Mouse (Mus musculus) heart, postnatal 0 days (tissue): ENCODE measurements around the gene Tnfsf8. TPM values are rescaled to one million over a fixed set of nuclear protein-coding genes. Genes with fewer than 3 reads are reported as not detected.

ENCODE experiments used
- ATAC-seq: fragments of 200-750 bp; cut with Nextera tagmentation; 2 replicates; pipeline ENCODE4 v1.8.0; 2017; ENCODE audit warnings: low read depth, moderate number of reproducible peaks, moderate library complexity; ENCODE audit not compliant: insufficient read depth
- DNase-seq: peaks from one replicate; pipeline ENCODE4 v3.0.0-alpha.2; 2016; ENCODE audit warnings: low spot score
- H3K27ac ChIP-seq: fragments of 300-500 bp; sonication (generic); 2 replicates; pipeline ENCODE4 v1.5.1; 2014; ENCODE audit warnings: low read depth, mild to moderate bottlenecking
- H3K27me3 ChIP-seq: fragments of 300-500 bp; sonication (generic); 2 replicates; pipeline ENCODE4 v1.6.1; 2014; ENCODE audit warnings: low read length, mixed read lengths; ENCODE audit not compliant: control insufficient read depth, insufficient read depth
- H3K36me3 ChIP-seq: fragments of 300-500 bp; sonication (generic); replicated peaks from 2 replicates; pipeline ENCODE4 v1.6.1; 2014; ENCODE audit warnings: low read length, mixed read lengths; ENCODE audit not compliant: control insufficient read depth, insufficient read depth
- H3K4me1 ChIP-seq: fragments of 300-500 bp; sonication (generic); 2 replicates; pipeline ENCODE4 v1.6.1; 2014; ENCODE audit warnings: antibody characterized with exemption; ENCODE audit not compliant: control insufficient read depth, insufficient read depth
- H3K4me2 ChIP-seq: fragments of 300-500 bp; sonication (generic); 2 replicates; pipeline ENCODE4 v1.6.1; 2014; ENCODE audit warnings: low read depth, mild to moderate bottlenecking, low read length, moderate library complexity
- H3K4me3 ChIP-seq: fragments of 300-500 bp; sonication (generic); 2 replicates; pipeline ENCODE4 v1.5.1; 2014; ENCODE audit warnings: low read depth, low read length
- H3K9ac ChIP-seq: fragments of 300-500 bp; sonication (generic); replicated peaks from 2 replicates; pipeline ENCODE4 v1.6.1; 2014; ENCODE audit warnings: low read depth, low read length, mixed read lengths
- H3K9me3 ChIP-seq: fragments of 300-500 bp; sonication (generic); replicated peaks from 2 replicates; pipeline ENCODE4 v1.6.1; 2016; ENCODE audit warnings: low read length; ENCODE audit not compliant: control insufficient read depth
- CTCF ChIP-seq: IDR thresholded peaks from 2 replicates; pipeline ENCODE4 v1.5.1; 2016; ENCODE audit warnings: antibody characterized with exemption, control low read depth, low read depth
- EP300 ChIP-seq: IDR thresholded peaks from 2 replicates; pipeline ENCODE4 v1.6.1; 2016; ENCODE audit warnings: antibody characterized with exemption, low read depth
- WGBS: fragments of 180-500 bp; shearing (Covaris S2); extraction: QIAGEN DNeasy Blood & Tissue Kit; methylation state at CpG from one replicate; pipeline ENCODE4 v1.1.7; 2014; 5-methylcytosine and 5-hydroxymethylcytosine counted together
- polyA plus RNA-seq: library from polyadenylated mRNA; unstranded; fragments of >200 nt; fragmentation: Nextera tagmentation; extraction: Ambion mirVana; gene quantifications from 2 replicates; pipeline ENCODE4 v1.2.1, GENCODE M21; 2015
- total RNA-seq: library from RNA; depleted of rRNA; stranded (reverse); fragments of >200 nt; gene quantifications from 2 replicates; pipeline ENCODE4 v1.2.3, GENCODE M21; 2014; ENCODE audit warnings: low replicate concordance

Gene Tnfsf8
- total and polyA plus RNA-seq, 2 experiments from 2014 or later, result not detected

DNA sequence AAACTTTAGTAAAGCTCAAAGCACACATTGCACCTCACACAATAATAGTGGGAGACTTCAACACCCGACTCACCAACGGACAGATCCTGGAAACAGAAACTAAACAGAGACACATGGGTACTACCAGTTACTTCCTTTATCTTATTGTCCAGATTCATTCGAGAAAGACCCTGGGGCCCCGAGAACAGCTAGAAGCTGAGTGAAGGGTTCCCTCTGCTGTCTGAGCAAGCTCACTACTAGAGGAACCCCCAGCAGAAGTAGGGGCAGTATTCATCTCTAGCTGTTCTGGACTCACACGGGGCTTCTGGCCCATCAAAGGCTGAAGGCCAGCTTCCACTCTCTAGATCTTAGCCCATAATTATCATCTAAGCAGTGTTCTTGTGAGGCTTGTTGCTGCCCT lies 20.7 kb downstream of the Tnfsf8 start:
- ATAC-seq, result no peak
- Histone ChIP-seq H3K4me2 (no peak overlapping the region), H3K27ac (no peak overlapping the region), H3K4me3 (no peak overlapping the region), H3K27me3 (peaks cover 8% of the 10 kb centered on the region; the same call in 1 of the 2 replicates), H3K36me3 (no peaks in the 10 kb centered on the region), H3K9ac (no peak overlapping the region), H3K4me1 (no peaks in the 10 kb centered on the region), H3K9me3 (no peaks in the 10 kb centered on the region)
- peak; percentile 7 for DNase-seq
- TF ChIP-seq CTCF (peak; percentile 48), EP300 (no peak)
- WGBS, result 27% methylated on average over 5 of the region's 5 CpGs

GRCm38 (mm10) chr4:63823136-63823535 lies 38.0 kb downstream of the Tnfsf8 start:
- Histone ChIP-seq H3K9ac (no peak overlapping the region), H3K36me3 (no peaks in the 10 kb centered on the region), H3K27ac (no peak overlapping the region), H3K4me3 (no peak overlapping the region), H3K27me3 (no peaks in the 10 kb centered on the region), H3K4me1 (no peaks in the 10 kb centered on the region), H3K9me3 (no peaks in the 10 kb centered on the region), H3K4me2 (no peak overlapping the region)
- DNase-seq (no peak), ATAC-seq (no peak)
- WGBS, result 56% methylated on average over 4 of the region's 4 CpGs
- TF ChIP-seq EP300 (no peak), CTCF (no peak)

- DNase-seq (no peak), ATAC-seq (no peak)
- no peak overlapping the region for H3K9ac ChIP-seq
- no peak overlapping the region for H3K27ac ChIP-seq
- H3K9me3 ChIP-seq, result no peaks in the 10 kb centered on the region
- H3K4me1 ChIP-seq, result no peaks in the 10 kb centered on the region
- no peaks in the 10 kb centered on the region for H3K27me3 ChIP-seq
- no peak overlapping the region for H3K4me3 ChIP-seq
- TF ChIP-seq CTCF, result no peak
- H3K4me2 ChIP-seq, result no peak overlapping the region
- H3K36me3 ChIP-seq, result no peaks in the 10 kb centered on the region
These were observed 43.6 kb downstream of the Tnfsf8 start for GRCm38 (mm10) chr4:63817505-63817904.

DNA sequence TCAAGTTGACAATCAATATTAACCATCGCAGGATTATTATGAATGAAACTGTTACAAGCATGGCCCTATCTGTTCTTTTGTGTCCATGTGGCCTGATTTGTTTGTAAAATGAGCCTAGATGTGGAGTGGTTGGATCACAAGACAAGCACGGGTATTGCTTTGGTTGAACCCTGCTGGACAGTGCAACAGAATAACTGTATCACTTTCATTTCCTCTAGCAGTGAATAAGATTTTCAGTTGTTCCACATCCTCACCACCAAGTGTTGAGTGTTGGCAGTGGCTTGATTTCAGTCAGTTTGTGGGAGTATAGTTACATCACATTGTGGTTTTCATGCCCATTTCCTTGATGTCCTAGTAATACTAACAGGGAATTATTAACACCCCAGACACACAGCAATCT lies 45.5 kb downstream of the Tnfsf8 start:
- DNase-seq, result no peak

DNA sequence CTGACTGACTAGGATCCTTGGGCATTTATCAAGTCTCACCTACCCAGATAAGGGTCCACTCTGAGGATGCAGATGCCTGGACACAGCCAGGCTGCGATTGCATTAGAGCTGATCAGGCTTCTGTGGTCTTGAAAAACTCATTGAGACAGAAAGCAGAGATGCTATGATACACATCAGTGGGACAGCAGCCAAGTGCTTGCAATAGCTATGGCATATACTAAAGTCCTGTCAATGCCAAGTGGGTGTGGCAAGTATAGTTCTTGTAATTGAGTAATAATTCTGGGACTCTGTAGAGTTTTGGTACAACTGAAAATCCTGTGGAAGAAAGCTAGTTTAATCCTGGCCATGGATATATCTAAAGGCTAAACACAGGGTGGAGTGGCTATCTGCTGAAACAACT lies 63.1 kb downstream of the Tnfsf8 start:
- Histone ChIP-seq H3K4me2 (no peak overlapping the region), H3K27ac (no peak overlapping the region), H3K9ac (no peak overlapping the region), H3K9me3 (no peaks in the 10 kb centered on the region), H3K36me3 (no peaks in the 10 kb centered on the region), H3K4me3 (no peak overlapping the region), H3K27me3 (no peaks in the 10 kb centered on the region), H3K4me1 (no peaks in the 10 kb centered on the region)
- no peak for ATAC-seq
- TF ChIP-seq CTCF (no peak), EP300 (no peak)
- no peak for DNase-seq
- WGBS, result 34% methylated on average over 1 of the region's 1 CpGs

More for the DNA sequence above, 45.5 kb downstream of the Tnfsf8 start:
- H3K4me1 ChIP-seq, result no peaks in the 10 kb centered on the region
- H3K27ac ChIP-seq, result no peak overlapping the region
- TF ChIP-seq EP300, result no peak
- no peak overlapping the region for H3K4me2 ChIP-seq
- no peaks in the 10 kb centered on the region for H3K9me3 ChIP-seq
- WGBS, result 77% methylated on average over 2 of the region's 2 CpGs
- ATAC-seq, result no peak
- no peak overlapping the region for H3K9ac ChIP-seq
- no peaks in the 10 kb centered on the region for H3K27me3 ChIP-seq
- H3K4me3 ChIP-seq, result no peak overlapping the region
- H3K36me3 ChIP-seq, result no peaks in the 10 kb centered on the region

DNA sequence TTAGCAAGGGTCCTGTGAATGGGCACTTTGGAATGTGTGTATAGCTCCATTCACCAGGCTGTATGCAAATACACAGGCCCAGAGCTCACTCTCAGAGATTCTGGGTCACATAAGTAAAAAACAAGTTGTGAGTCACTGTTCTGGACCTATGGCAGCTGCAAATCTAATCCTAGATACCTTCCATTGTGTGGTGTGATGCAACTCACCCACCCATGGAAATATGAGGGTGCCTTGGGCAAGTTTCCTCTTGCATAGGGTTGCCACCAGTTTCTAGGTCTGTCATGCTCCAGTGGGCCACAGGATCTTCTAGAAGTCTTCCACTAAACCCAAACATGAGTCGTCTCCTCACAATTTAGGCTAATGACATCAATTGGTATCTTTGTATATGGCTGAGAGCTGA lies 64.6 kb downstream of the Tnfsf8 start:
- Histone ChIP-seq H3K27me3 (no peaks in the 10 kb centered on the region), H3K27ac (no peak overlapping the region), H3K9me3 (no peaks in the 10 kb centered on the region), H3K4me2 (no peak overlapping the region), H3K4me1 (no peaks in the 10 kb centered on the region), H3K9ac (no peak overlapping the region), H3K36me3 (no peaks in the 10 kb centered on the region), H3K4me3 (no peak overlapping the region)
- TF ChIP-seq EP300, result no peak
- TF ChIP-seq CTCF, result no peak
- ATAC-seq (no peak), DNase-seq (no peak)
- 75% methylated on average over 1 of the region's 1 CpGs for WGBS
